Mouse (Mus musculus) liver, embryonic 13.5 days (tissue): ENCODE data around the gene Gadd45a. TPM values are rescaled to one million over a fixed set of nuclear protein-coding genes. Genes with fewer than 3 reads are reported as not detected.

Source experiments
- ATAC-seq: fragments of 200-750 bp; cut with Nextera tagmentation; 2 replicates; pipeline ENCODE4 v1.8.0; 2017; ENCODE audit warnings: low read depth, mild to moderate bottlenecking, moderate number of reproducible peaks, moderate library complexity
- DNase-seq: peaks from one replicate; pipeline ENCODE4 v3.0.0; 2022
- H3K27ac ChIP-seq: fragments of 300-500 bp; sonication (generic); 2 replicates; pipeline ENCODE4 v1.5.1; 2015; ENCODE audit warnings: moderate library complexity, mild to moderate bottlenecking, inconsistent platforms
- H3K27me3 ChIP-seq: fragments of 300-500 bp; sonication (generic); 2 replicates; pipeline ENCODE4 v1.6.1; 2015; ENCODE audit warnings: mild to moderate bottlenecking, inconsistent platforms
- H3K36me3 ChIP-seq: fragments of 300-500 bp; sonication (generic); 2 replicates; pipeline ENCODE4 v1.6.1; 2015; ENCODE audit warnings: mild to moderate bottlenecking, inconsistent platforms
- H3K4me1 ChIP-seq: fragments of 300-500 bp; sonication (generic); replicated peaks from 2 replicates; pipeline ENCODE4 v1.6.1; 2015; ENCODE audit warnings: inconsistent platforms
- H3K4me2 ChIP-seq: fragments of 300-500 bp; sonication (generic); 2 replicates; pipeline ENCODE4 v1.6.1; 2015; ENCODE audit warnings: inconsistent platforms, mild to moderate bottlenecking, moderate library complexity
- H3K4me3 ChIP-seq: fragments of 300-500 bp; sonication (generic); replicated peaks from 2 replicates; pipeline ENCODE4 v1.5.1; 2015; ENCODE audit warnings: mild to moderate bottlenecking, inconsistent platforms
- H3K9ac ChIP-seq: fragments of 300-500 bp; sonication (generic); 2 replicates; pipeline ENCODE4 v1.6.1; 2015; ENCODE audit warnings: mild to moderate bottlenecking, inconsistent platforms
- H3K9me3 ChIP-seq: fragments of 300-500 bp; sonication (generic); replicated peaks from 2 replicates; pipeline ENCODE4 v1.6.1; 2016; ENCODE audit warnings: inconsistent platforms
- WGBS: fragments of 180-500 bp; shearing (Covaris S2); methylation state at CpG from one replicate; pipeline ENCODE4 v1.1.7; 2015; ENCODE audit not compliant: insufficient replicate concordance; 5-methylcytosine and 5-hydroxymethylcytosine counted together
- polyA plus RNA-seq: library from polyadenylated mRNA; unstranded; fragments of >200 nt; fragmentation: Nextera tagmentation; extraction: Ambion mirVana; gene quantifications from 2 replicates; pipeline ENCODE4 v1.2.1, GENCODE M21; 2015

Gene Gadd45a
- polyA plus RNA-seq, 1 experiment from 2014 or later, result 91.1 TPM

- no peak for ATAC-seq
- H3K4me1 ChIP-seq, result peaks cover 44% of the 10 kb centered on the region
- no peaks in the 10 kb centered on the region for H3K36me3 ChIP-seq
- peak overlapping the region; percentile 47; the same call in 1 of the 2 replicates for H3K9ac ChIP-seq
- DNase-seq, result no peak
- 59% methylated on average over 8 of the region's 8 CpGs for WGBS
- H3K4me3 ChIP-seq, result no peak overlapping the region
- H3K9me3 ChIP-seq, result no peaks in the 10 kb centered on the region
- H3K4me2 ChIP-seq, result no peak overlapping the region
- H3K27ac ChIP-seq, result peak overlapping the region; percentile 22
- no peaks in the 10 kb centered on the region for H3K27me3 ChIP-seq
Observed at GRCm38 (mm10) chr6:67015739-67016519, 21.3 kb downstream of the Gadd45a start.

DNA sequence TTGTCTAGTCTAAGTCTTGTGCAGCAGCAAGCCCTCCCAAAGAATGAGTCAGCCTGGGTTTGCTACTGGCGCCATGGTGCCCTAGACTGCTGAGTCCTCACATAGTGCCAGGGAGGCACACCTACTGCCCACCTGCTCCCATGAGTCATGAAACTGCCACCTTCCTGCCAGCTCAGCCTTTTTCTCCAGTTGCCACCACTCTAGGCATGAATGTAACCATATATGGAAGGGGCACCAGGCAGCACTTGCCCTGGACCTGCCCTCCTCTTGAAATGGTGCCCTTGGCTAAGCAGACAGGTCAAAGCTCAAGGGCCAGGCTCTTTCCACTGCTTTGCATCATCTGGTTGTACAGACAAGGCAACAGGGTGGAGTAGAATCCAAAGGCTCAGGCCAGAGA is 22.6 kb downstream of the Gadd45a start:
- ATAC-seq (peak; percentile 42), DNase-seq (no peak)
- WGBS, result 71% methylated on average over 1 of the region's 1 CpGs
- no peaks in the 10 kb centered on the region for H3K9me3 ChIP-seq
- H3K4me1 ChIP-seq, result peaks cover 44% of the 10 kb centered on the region
- no peaks in the 10 kb centered on the region for H3K36me3 ChIP-seq
- H3K27ac ChIP-seq, result peak overlapping the region; percentile 82
- 0 out of 2 replicates have a peak overlapping the region, but pooled peaks have one; percentile 50 for H3K4me2 ChIP-seq
- H3K9ac ChIP-seq, result no peak overlapping the region
- H3K4me3 ChIP-seq, result no peak overlapping the region
- no peaks in the 10 kb centered on the region for H3K27me3 ChIP-seq

DNA sequence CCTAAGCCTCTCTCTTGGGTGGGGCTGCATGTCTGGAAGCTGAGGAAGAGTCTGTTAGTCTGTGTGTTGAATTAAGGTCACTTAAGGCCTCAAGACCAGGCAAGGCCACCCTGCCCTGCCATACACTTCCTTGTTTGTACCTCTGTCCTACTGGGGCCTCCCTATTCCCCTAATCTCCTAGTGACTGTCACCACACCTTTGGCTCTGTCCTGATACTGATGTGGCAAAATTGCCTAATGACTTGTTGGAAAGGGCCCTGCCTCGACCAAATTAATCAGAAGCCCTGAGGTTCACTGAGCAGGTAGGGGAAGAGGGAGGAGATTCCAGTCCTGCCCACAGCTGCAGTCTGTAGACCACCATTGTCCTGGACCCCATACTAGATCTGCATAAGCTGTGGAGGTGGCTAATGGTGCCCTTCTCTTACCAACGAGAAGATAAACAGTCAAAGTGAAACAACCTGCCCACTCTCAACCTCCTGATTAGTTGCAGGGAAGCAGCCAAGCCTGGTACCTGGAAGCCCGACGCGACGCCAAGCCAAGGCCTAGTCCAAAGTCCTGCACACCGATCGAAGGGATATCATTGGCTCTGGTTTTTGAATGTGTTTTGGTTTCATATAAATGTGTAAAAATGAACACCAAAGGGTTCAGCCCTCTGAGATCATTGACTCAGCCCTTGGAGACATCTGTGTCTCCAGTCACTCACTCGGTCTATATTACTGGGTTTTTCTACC is 23.1 kb downstream of the Gadd45a start:
- peak; percentile 90 for ATAC-seq
- H3K9ac ChIP-seq, result peak overlapping the region; percentile 52
- no peak overlapping the region for H3K4me3 ChIP-seq
- peak overlapping the region; percentile 82 for H3K27ac ChIP-seq
- no peaks in the 10 kb centered on the region for H3K27me3 ChIP-seq
- 73% methylated on average over 9 of the region's 9 CpGs for WGBS
- DNase-seq, result peak; percentile 33
- no peaks in the 10 kb centered on the region for H3K9me3 ChIP-seq
- peaks cover 44% of the 10 kb centered on the region for H3K4me1 ChIP-seq
- no peaks in the 10 kb centered on the region for H3K36me3 ChIP-seq
- peak overlapping the region; percentile 50 for H3K4me2 ChIP-seq

GRCm38 (mm10) chr6:67013293-67013948 is 23.8 kb downstream of the Gadd45a start:
- Histone ChIP-seq H3K4me3 (no peak overlapping the region), H3K27me3 (no peaks in the 10 kb centered on the region), H3K4me2 (peak overlapping the region; percentile 50), H3K9me3 (no peaks in the 10 kb centered on the region), H3K36me3 (no peaks in the 10 kb centered on the region), H3K9ac (peak overlapping the region; percentile 52), H3K4me1 (peaks cover 44% of the 10 kb centered on the region), H3K27ac (peak overlapping the region; percentile 82)
- peak; percentile 27 for ATAC-seq
- DNase-seq, result no peak
- 73% methylated on average over 6 of the region's 6 CpGs for WGBS

GRCm38 (mm10) chr6:67011217-67011518 is 26.1 kb downstream of the Gadd45a start:
- Histone ChIP-seq H3K36me3 (no peaks in the 10 kb centered on the region), H3K9me3 (no peaks in the 10 kb centered on the region), H3K9ac (no peak overlapping the region), H3K4me2 (no peak overlapping the region), H3K27ac (peak overlapping the region; percentile 47; the same call in 1 of the 2 replicates), H3K27me3 (no peaks in the 10 kb centered on the region), H3K4me3 (no peak overlapping the region), H3K4me1 (peaks cover 35% of the 10 kb centered on the region)
- DNase-seq (no peak), ATAC-seq (no peak)

- Histone ChIP-seq H3K4me3 (no peak overlapping the region), H3K9me3 (no peaks in the 10 kb centered on the region), H3K4me2 (no peak overlapping the region), H3K36me3 (no peaks in the 10 kb centered on the region), H3K27ac (peak overlapping the region; percentile 47), H3K27me3 (no peaks in the 10 kb centered on the region), H3K9ac (no peak overlapping the region), H3K4me1 (peaks cover 29% of the 10 kb centered on the region)
- ATAC-seq, result no peak
- WGBS, result 71% methylated on average over 7 of the region's 7 CpGs
- DNase-seq, result no peak
Observed at GRCm38 (mm10) chr6:67010370-67011216, 26.7 kb downstream of the Gadd45a start.

DNA sequence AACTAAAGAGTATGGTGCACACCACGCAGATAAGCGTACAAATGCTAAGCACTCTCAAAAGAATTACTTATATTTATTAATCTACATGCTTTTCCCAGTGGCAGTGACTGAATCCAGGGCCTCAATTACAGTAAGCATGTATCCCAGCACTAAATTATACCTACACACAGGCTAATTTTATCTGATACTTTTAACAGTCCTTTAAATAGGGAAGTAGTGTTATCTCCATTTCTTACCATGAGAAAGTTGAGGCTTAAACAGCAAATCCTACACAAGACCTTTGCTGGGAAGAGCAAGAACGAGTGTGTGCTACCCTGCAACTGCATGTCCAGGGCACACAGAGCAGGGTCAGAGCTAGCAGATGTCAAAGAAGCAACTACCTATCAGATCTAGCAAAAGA is 27.4 kb downstream of the Gadd45a start:
- 68% methylated on average over 3 of the region's 3 CpGs for WGBS
- H3K27ac ChIP-seq, result peak overlapping the region; percentile 29; the same call in 1 of the 2 replicates
- H3K9me3 ChIP-seq, result no peaks in the 10 kb centered on the region
- no peaks in the 10 kb centered on the region for H3K36me3 ChIP-seq
- H3K4me3 ChIP-seq, result no peak overlapping the region
- peaks cover 22% of the 10 kb centered on the region for H3K4me1 ChIP-seq
- ATAC-seq, result no peak
- no peak for DNase-seq
- H3K4me2 ChIP-seq, result no peak overlapping the region
- no peak overlapping the region for H3K9ac ChIP-seq
- no peaks in the 10 kb centered on the region for H3K27me3 ChIP-seq

GRCm38 (mm10) chr6:66999800-67000199 is 37.5 kb downstream of the Gadd45a start:
- ATAC-seq (no peak), DNase-seq (no peak)
- no peak overlapping the region for H3K27ac ChIP-seq
- no peak overlapping the region for H3K4me2 ChIP-seq
- no peak overlapping the region for H3K4me3 ChIP-seq
- no peaks in the 10 kb centered on the region for H3K36me3 ChIP-seq
- no peaks in the 10 kb centered on the region for H3K27me3 ChIP-seq
- H3K9ac ChIP-seq, result no peak overlapping the region
- H3K9me3 ChIP-seq, result no peaks in the 10 kb centered on the region
- H3K4me1 ChIP-seq, result no peaks in the 10 kb centered on the region; the same call in 1 of the 2 replicates

GRCm38 (mm10) chr6:66998645-66999044 is 38.6 kb downstream of the Gadd45a start:
- no peaks in the 10 kb centered on the region for H3K27me3 ChIP-seq
- no peaks in the 10 kb centered on the region; the same call in 1 of the 2 replicates for H3K4me1 ChIP-seq
- DNase-seq, result no peak
- ATAC-seq, result no peak
- no peak overlapping the region for H3K4me2 ChIP-seq
- H3K36me3 ChIP-seq, result no peaks in the 10 kb centered on the region
- no peak overlapping the region for H3K27ac ChIP-seq
- no peaks in the 10 kb centered on the region for H3K9me3 ChIP-seq
- no peak overlapping the region for H3K9ac ChIP-seq
- WGBS, result 71% methylated on average over 2 of the region's 2 CpGs
- no peak overlapping the region for H3K4me3 ChIP-seq

DNA sequence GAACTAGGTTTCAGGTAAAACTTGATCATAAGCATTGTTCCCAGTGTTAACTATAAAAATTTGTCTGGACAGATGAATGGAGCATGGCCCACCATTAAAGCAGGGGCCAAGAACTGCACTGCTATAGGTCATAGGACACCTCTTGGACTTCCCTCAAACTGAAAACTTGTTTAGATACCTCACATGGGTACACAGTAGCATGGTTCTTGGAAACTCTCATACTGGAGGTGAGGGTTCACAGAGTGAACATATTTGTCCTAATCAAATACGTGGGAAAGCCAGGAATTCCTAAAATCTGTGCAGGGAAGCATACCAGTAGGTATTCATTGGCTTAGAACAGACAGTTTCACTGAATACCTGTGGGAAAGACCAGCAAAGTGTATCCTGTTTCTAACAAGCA is 41.0 kb downstream of the Gadd45a start:
- no peak overlapping the region for H3K4me2 ChIP-seq
- no peak overlapping the region for H3K27ac ChIP-seq
- 49% methylated on average over 1 of the region's 1 CpGs for WGBS
- H3K4me3 ChIP-seq, result no peak overlapping the region
- no peaks in the 10 kb centered on the region for H3K27me3 ChIP-seq
- H3K4me1 ChIP-seq, result no peaks in the 10 kb centered on the region; the same call in none of the 2 replicates
- no peak for DNase-seq
- ATAC-seq, result no peak
- H3K36me3 ChIP-seq, result no peaks in the 10 kb centered on the region
- no peak overlapping the region for H3K9ac ChIP-seq
- no peaks in the 10 kb centered on the region for H3K9me3 ChIP-seq

DNA sequence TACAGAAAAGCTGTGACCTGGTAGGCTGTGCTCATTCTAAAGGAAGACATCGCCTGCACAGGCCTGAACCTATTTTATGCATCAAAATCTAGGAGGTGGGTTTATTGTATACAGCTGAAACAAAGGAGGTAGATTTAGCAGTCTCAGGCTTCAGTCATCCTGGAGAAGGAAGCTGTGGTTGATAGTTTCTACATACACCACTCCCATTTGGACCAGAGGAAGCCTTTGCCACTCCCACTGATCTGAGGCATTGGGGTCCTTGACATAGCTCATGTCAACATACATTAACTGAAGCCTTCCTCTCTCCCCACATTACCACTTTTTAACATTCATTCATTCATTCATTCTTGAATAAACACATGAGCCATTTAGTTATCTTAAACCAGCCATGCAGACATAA is 41.4 kb downstream of the Gadd45a start:
- DNase-seq, result no peak
- Histone ChIP-seq H3K27ac (no peak overlapping the region), H3K9me3 (no peaks in the 10 kb centered on the region), H3K4me3 (no peak overlapping the region), H3K27me3 (no peaks in the 10 kb centered on the region), H3K4me2 (no peak overlapping the region), H3K9ac (no peak overlapping the region), H3K4me1 (no peaks in the 10 kb centered on the region; the same call in none of the 2 replicates), H3K36me3 (no peaks in the 10 kb centered on the region)
- 71% methylated on average over 1 of the region's 1 CpGs for WGBS
- ATAC-seq, result no peak
